Mouse (Mus musculus): ENCODE measurements around the gene Acat3. TPM values are rescaled to one million over a fixed set of nuclear protein-coding genes. Genes with fewer than 3 reads are reported as not detected.

Acat3 gene
- polyA plus RNA-seq, 1 experiment from 2014 or later, result 0.31 TPM

DNA sequence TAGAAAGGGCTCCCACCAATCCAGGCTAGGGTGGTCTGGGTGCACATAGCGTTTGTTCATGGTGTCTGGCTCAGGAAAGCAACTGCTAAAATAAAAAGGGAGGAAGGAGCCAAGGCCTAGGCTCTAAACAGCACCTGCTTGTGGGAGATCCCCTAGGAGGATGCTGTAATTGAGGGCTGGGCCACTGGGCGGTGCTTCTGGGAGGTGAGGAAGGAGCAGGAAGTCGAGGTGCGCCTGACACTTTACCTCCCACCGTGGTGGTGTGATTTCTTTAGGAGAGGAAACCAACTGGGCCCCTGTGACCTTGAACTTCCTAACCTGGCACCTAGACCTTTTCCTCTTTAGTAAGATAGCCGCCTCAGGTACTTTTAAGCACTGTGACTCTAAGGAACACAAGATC, 53.8 kb downstream of the Acat3 start:
- Histone ChIP-seq H3K27ac (no peak overlapping the region), H3K9me3 (no peaks in the 10 kb centered on the region), H3K27me3 (ENCODE audit: insufficient read depth, poor library complexity, severe bottlenecking) (no peaks in the 10 kb centered on the region), H3K36me3 (peaks cover 16% of the 10 kb centered on the region), H3K4me3 (no peak overlapping the region), H3K4me1 (peaks cover 13% of the 10 kb centered on the region)
- WGBS, result 34% methylated on average over 6 of the region's 6 CpGs
- no peak for DNase-seq (ENCODE audit: low spot score)

DNA sequence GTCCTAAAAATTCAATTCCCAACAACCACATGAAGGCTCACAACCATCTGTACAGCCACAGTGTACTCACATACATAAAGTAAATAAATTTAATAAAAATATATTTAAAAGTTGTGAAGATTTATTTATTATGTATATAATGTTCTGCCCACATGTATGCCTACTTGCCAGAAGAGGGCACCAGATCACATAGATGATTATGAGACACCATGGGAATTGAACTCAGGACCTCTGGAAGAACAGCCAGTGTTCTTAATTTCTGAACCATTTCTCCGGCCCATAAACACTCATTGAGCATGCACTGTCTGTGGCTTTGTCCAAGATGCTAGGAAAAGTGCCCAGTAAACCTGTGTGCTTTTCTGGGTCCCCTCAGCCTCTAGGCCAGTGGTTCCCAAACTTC, 59.2 kb downstream of the Acat3 start:
- H3K27ac ChIP-seq, result no peak overlapping the region
- 0 out of 2 replicates have a peak, but pooled peaks cover 5% of the 10 kb centered on the region for H3K27me3 ChIP-seq (ENCODE audit: insufficient read depth, poor library complexity, severe bottlenecking)
- DNase-seq (ENCODE audit: low spot score), result no peak
- no peaks in the 10 kb centered on the region for H3K36me3 ChIP-seq
- H3K9me3 ChIP-seq, result no peaks in the 10 kb centered on the region
- H3K4me1 ChIP-seq, result 0 out of 2 replicates have a peak, but pooled peaks cover 3% of the 10 kb centered on the region
- WGBS, result 73% methylated on average over 1 of the region's 1 CpGs
- no peak overlapping the region for H3K4me3 ChIP-seq

DNA sequence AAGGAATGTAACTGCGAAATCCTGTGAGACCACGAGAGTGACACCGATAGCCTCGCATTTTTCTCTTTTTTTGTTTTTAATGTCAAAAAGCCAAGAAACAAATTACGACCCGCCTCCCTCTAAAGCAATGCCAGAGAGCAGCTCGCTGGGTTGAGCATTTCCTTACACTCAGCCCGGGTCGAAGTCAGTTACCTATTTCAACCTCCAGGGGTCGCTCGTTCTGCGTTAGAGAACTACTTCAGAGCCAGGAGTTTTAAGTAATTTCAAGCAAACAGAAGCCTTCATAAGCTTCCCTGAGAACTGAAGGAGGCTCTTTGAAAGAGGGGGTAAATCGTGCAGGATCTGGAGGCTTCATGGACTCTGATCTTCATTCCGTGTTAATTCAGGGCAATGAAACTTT, 60.2 kb downstream of the Acat3 start:
- Histone ChIP-seq H3K27me3 (ENCODE audit: insufficient read depth, poor library complexity, severe bottlenecking) (0 out of 2 replicates have a peak, but pooled peaks cover 5% of the 10 kb centered on the region), H3K27ac (no peak overlapping the region), H3K9me3 (no peaks in the 10 kb centered on the region), H3K4me1 (0 out of 2 replicates have a peak, but pooled peaks cover 3% of the 10 kb centered on the region), H3K4me3 (peak overlapping the region; percentile 37; the same call in 1 of the 2 replicates), H3K36me3 (no peaks in the 10 kb centered on the region)
- WGBS, result 6% methylated on average over 14 of the region's 14 CpGs
- DNase-seq (ENCODE audit: low spot score), result peak; percentile 83

DNA sequence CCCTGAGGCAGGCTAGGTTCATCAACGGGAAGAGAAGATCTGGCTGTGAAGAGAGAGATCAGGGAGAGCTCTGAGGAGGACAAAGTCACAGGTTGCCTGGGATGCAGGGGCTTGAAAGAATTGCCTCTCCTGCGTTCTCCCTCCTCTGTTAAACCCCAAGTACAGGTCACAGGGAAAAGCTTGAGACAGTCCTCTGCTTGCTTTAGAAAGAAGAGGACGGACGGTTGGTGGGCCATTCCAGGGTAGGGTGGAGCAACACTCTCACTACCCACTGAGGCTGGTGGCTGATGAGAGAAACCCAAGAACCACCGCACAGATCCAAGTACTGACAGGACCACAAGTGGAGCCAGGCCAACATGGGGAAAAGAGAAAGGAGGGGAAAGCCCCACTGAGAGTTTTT, 64.7 kb downstream of the Acat3 start, which contains the start of gene Mrgprh:
TSS of gene Mrgprh (plus strand) at position 301 of the 400 bp plus-strand sequence.
- Histone ChIP-seq H3K36me3 (no peaks in the 10 kb centered on the region), H3K27me3 (ENCODE audit: insufficient read depth, poor library complexity, severe bottlenecking) (peaks cover 20% of the 10 kb centered on the region; the same call in 1 of the 2 replicates), H3K9me3 (no peaks in the 10 kb centered on the region), H3K4me1 (peaks cover 11% of the 10 kb centered on the region), H3K27ac (no peak within 1 kb of the TSS), H3K4me3 (no peak within 1 kb of the TSS)
- no peak for DNase-seq (ENCODE audit: low spot score)
- 75% methylated on average over 5 of the region's 5 CpGs for WGBS

Other genes with a start within 250 kb of the Acat3 start
- gene Igf2r, start 170.9 kb downstream of the Acat3 start, polyA plus RNA-seq (2016; fragmentation: Nextera tagmentation; extraction: Ambion mirVana), result 141 and 272 TPM in 2 replicates
- 0.30 and 0.36 TPM in 2 replicates for gene Mas1, start 72.5 kb downstream of the Acat3 start, polyA plus RNA-seq (2016; fragmentation: Nextera tagmentation; extraction: Ambion mirVana)
- gene Mrgprh, start 64.6 kb downstream of the Acat3 start, polyA plus RNA-seq (2016; fragmentation: Nextera tagmentation; extraction: Ambion mirVana), result 0.07 TPM in 1 of 2 replicates, not detected in the other
- 1.4 and 2.5 TPM in 2 replicates for gene Pnldc1, start 30.4 kb downstream of the Acat3 start, polyA plus RNA-seq (2016; fragmentation: Nextera tagmentation; extraction: Ambion mirVana)
- gene Tcp1, start 24.9 kb downstream of the Acat3 start, polyA plus RNA-seq (2016; fragmentation: Nextera tagmentation; extraction: Ambion mirVana), result 440 and 487 TPM in 2 replicates
- gene Mrpl18, start 24.3 kb downstream of the Acat3 start, polyA plus RNA-seq (2016; fragmentation: Nextera tagmentation; extraction: Ambion mirVana), result 203 and 208 TPM in 2 replicates
- 95.8 and 146 TPM in 2 replicates for gene Acat2, start 20.1 kb upstream of the Acat3 start, polyA plus RNA-seq (2016; fragmentation: Nextera tagmentation; extraction: Ambion mirVana)
- 74.4 and 87.6 TPM in 2 replicates for gene Wtap, start 53.6 kb upstream of the Acat3 start, polyA plus RNA-seq (2016; fragmentation: Nextera tagmentation; extraction: Ambion mirVana)
- 213 and 293 TPM in 2 replicates for gene Sod2, start 66.2 kb upstream of the Acat3 start, polyA plus RNA-seq (2016; fragmentation: Nextera tagmentation; extraction: Ambion mirVana)
- not detected in 2 replicates for gene Gpr31b, start 111.7 kb upstream of the Acat3 start, polyA plus RNA-seq (2016; fragmentation: Nextera tagmentation; extraction: Ambion mirVana)
- 0.17 TPM in 1 of 2 replicates, not detected in the other for gene Tcp10b, start 120.5 kb upstream of the Acat3 start, polyA plus RNA-seq (2016; fragmentation: Nextera tagmentation; extraction: Ambion mirVana)
- gene Unc93a, start 191.2 kb upstream of the Acat3 start, polyA plus RNA-seq (2016; fragmentation: Nextera tagmentation; extraction: Ambion mirVana), result not detected in 2 replicates